Mouse (Mus musculus) c-Kit-positive CD71-negative TER-119-negative erythroid progenitor cells, embryonic 14.5 days (primary cell): Measurements from ENCODE around the gene Lrrc40.

Experiments
- DNase-seq: peaks from one replicate; pipeline ENCODE4 v3.0.0-alpha.2; 2013; ENCODE audit warnings: low read depth

Gene Lrrc40

DNA sequence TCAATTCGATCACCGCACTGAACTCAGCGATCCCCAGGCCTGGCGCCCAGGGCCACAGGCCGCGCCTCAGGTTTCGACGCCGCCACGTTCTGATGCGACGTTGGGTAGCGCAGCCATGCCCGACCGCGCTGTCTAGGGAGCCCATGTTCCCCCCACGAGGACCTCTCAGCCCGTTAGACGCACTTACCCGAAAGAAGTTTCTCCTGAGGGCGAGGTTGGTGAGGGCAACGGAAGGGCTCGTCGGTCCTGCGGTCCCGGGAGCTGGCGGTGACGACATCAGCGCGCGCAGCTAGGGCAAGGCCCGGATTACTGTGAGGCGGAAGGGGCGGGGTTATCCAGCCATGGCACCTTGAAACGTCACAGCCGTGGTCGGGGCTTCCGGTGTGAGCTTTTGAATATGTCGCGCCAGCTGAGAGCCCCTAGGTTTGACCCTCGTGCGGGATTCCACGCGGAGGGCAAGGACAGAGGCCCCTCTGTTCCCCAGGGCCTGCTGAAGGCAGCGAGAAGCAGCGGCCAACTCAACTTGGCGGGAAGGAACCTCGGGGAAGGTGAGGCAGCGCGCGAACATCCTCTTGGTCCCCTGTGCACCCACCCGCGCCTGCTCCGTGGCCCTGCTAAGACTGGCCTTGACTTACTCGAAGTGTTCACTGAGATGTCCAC is at the start of gene Lrrc40, which contains the start of gene Srsf11:
Gene Lrrc40, plus strand, starts transcription at position 334 of the 660 bp plus-strand sequence.
Gene Srsf11, minus strand, starts transcription at position 311 of the 660 bp plus-strand sequence.
- DNase-seq, result peak; percentile 92

DNA sequence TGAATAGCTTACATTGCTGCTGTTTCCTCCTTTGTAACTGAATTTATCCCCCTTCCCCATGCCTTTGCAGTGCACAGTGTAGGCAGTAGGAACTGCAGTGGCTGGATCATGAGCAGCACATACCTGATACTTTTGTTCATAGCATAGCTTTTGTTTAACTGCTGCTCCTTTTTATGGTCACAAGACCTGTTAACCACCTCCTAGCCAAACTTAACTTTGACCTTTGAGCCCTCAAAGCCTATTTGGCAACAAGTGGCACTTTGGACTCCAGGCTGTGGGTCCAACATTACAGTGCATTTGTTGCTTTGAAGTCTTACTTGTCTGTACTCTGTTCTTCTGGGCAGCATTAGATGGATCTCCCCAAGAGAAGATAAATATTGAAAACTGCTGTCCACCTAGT is 43.1 kb upstream of the Lrrc40 start:
- no peak for DNase-seq

- DNase-seq, result no peak
Measured at GRCm38 (mm10) chr3:157995726-157996125, 40.7 kb upstream of the Lrrc40 start.

GRCm38 (mm10) chr3:157998742-157999369 is 37.6 kb upstream of the Lrrc40 start:
- DNase-seq, result no peak

DNA sequence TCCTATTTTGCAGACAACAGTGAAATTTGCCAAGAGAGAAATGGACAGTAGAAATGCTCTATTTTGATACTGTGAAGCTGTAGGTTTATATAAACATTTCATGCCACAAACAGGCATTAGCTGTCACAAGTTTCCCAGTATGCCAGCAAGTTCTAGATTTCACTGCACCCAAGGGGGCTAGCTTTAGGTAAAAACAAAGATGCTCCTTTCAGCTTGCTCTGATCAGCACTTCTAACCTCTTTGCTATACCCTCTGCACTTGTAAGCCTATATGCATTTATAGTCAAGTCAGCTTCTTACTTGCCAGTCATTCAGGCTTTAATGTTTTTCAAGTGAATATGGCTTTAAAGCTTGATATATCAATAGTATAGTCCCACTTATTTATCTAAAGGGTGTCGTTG is 27.8 kb upstream of the Lrrc40 start:
- no peak for DNase-seq

- DNase-seq, result no peak
Measured at GRCm38 (mm10) chr3:158009762-158010320, 26.6 kb upstream of the Lrrc40 start.

DNA sequence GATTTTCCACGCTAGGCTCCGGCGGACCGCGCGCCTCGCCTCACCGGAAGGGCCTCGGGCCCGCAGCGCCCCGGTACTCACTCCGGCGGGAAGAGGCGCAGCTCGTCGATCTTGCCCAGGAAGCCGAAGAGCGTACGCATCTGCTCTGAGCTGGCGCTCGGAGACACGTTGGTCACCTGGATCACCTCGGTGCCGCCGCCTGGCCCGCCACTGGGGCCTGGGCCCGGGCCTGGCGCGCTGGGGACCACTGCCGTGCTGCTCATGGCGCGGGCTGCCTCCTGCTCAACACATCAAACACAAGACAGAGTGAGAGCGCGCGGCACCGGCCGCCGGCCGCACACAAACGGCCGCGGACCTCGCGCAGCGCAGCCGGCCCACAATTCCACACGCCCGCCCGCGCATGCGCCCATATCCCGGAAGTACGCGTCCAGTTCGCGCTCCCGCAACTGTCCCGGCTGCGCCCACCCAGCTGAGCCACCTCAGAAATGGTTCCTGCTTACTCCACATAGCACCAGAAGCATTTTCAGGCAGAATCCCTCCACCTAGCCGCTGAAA is 5.0 kb upstream of the Lrrc40 start:
- peak; percentile 78 for DNase-seq

- DNase-seq, result no peak
Measured at GRCm38 (mm10) chr3:158032106-158032505, 4.4 kb upstream of the Lrrc40 start.

GRCm38 (mm10) chr3:158035866-158036265 is 596 bp upstream of the Lrrc40 start:
- DNase-seq, result no peak

- DNase-seq, result no peak
Measured at GRCm38 (mm10) chr3:158038106-158038505, 1.6 kb downstream of the Lrrc40 start.

DNA sequence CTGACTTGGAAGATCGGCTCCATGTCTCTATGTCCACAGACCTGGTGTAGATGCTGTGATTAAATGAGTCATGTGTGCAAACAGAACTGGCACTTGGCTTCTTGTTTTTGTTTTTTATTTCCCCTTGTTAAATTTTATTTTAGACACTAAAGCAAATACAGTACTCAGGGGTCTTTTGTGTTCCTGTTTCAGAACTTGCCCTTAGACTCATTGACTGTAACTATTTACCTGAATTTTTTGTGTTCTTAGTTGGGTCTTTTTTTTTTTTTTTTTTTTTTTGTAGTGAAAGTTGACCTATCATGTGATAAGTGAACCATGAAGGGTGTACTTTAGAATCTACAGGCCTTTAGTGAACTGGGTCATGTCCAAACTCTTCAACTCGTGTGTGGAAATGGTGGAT is 4.3 kb downstream of the Lrrc40 start:
- no peak for DNase-seq

GRCm38 (mm10) chr3:158049508-158049907 is 13.0 kb downstream of the Lrrc40 start:
- DNase-seq, result no peak

DNA sequence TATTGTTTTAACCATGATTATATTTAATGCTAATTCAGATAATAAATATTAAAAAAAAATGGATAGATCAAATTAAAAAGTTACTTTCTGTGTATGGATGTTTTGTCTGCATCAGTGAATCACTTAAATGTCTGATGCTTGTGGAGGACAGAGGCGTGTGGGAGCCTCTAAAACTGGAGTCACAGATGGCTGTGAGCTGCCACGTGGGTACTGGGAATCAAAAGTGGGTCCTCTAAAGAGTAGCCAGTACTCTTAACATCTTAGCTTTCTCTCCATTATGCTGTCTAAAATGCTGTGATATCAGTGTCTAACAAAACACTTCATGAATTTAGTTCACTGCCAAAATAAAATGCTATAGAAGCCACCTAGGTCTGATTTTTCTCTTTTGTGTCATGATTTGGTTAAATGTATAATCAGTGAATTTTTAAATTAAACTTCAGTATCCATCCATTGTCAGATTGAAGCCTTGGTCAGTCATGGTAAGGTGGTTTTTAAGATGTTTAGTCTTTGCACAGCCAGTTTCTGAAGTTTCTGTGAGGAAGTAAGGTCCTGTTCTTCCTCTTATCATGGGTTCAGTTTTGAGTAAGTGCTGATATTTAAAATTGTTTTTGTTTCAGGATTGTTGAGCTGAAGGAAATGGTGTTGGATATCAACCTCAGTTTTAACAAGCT is 24.3 kb downstream of the Lrrc40 start:
- DNase-seq, result no peak

GRCm38 (mm10) chr3:158061811-158062523 is 25.5 kb downstream of the Lrrc40 start:
- peak; percentile 7 for DNase-seq

- no peak for DNase-seq
Measured at GRCm38 (mm10) chr3:158065256-158065655, 28.8 kb downstream of the Lrrc40 start.

DNA sequence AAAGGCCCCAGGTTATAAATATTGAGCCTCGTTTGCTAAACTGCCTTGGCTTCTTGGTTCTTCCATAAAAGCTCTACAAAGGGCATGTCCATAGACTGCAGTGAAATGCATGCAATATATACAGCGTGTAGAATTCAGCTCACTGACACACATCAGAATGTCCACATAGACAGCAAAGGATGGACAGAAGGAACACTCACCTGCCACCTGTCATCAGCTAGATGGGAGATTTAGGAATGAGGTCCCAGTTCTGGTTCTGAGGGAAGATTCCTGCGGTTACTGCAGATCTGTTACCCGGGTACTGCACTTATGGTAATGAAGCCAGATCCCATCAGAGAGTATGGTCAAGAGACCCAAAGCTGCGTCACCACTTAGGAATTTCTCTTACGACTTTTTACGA is 31.5 kb downstream of the Lrrc40 start:
- no peak for DNase-seq

- DNase-seq, result no peak
Measured at GRCm38 (mm10) chr3:158068613-158069263, 32.3 kb downstream of the Lrrc40 start.

GRCm38 (mm10) chr3:158075004-158075403 is 38.5 kb downstream of the Lrrc40 start:
- no peak for DNase-seq

DNA sequence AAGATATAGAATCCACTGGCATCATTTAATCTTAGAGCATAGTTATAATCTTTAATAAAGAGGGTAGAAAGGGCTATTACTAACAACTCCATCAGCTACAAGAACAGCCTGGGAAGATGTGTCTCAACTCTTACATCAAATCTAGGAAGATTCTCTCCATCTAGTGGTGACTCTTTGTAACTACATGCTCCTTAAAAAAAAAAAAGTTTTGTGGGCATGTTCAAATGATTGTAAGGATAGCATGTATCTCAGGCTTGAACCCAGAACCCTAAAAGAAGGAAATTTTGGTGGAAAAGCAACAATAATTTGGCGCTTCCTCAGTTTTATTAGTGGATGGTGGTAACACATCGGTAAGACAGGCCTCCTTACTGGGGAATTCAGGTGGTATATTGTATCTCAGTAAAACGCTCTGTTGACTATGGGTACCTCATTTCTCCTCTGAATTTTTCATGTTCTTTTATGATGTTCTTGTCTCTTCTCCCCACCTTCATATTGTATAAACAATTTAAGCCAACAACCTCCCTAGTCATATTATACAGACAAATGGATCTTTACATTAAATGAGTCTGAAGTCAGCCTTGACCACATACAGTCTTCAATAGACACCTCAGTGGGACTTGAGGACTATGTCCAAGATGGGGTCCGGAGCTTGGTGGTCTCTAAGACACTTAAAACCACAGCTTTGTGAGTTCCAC is 40.4 kb downstream of the Lrrc40 start:
- peak; percentile 25 for DNase-seq

- no peak for DNase-seq
Measured at GRCm38 (mm10) chr3:158077380-158077772, 40.9 kb downstream of the Lrrc40 start.

DNA sequence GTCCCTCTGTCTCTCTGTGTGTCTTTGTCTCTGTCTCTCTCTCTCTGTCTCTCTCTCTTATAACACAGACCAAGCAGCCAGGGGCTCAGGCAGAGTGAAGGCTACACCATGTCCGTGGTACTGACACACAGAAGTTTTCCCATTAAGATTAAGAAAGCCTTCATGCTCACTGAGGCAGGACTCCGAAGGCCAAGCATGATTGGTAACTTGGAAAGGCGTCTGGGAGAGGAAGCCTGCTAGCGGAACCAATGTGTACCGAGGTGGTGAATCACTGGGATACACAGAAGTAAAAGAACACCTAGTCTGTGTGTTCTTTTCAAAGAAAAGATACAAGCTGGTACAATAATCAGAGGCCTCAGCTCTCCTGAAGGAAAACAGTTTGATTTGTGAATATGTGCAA is 41.4 kb downstream of the Lrrc40 start:
- no peak for DNase-seq
